Mouse (Mus musculus): ENCODE data around the gene Cry2.

GRCm38 (mm10) chr2:92391116-92391515 is 42.7 kb downstream of the Cry2 start:
- TF ChIP-seq CTCF (IDR thresholded peaks at IDR 0.05) (no peak), EP300 (IDR thresholded peaks at IDR 0.05) (no peak)

All from lung, postnatal 0 days (tissue).